ENCODE assay signal across 18 mouse cellular contexts in the genomic region with DNA sequence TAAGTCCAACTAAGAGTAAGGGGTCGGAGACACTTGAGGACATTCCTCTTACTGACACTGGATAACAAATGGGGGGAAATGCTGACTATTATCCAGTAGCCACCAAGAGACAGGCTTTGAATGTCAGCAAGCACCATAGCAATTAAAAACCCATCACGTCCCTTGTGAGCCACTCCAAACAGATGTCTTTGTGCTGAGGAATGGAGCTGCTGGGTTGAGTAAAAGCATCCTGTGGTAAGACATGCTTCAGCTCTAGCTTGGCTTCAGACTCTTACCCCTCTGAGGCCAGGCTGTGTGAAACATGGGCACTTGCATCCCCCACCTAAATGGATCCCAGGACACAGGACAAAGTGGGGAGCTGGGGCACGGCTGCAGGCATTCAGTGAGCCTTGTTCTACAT.
A peak's percentile ranks its signal among the peaks of the same experiment; 100 is the strongest.
DNase-seq lines count a peak whose midpoint lies in the region; ATAC-seq and TF ChIP-seq lines count a peak whose summit lies in the region.
"Had no signal": no experiment of that assay in that cellular context is flagged by ENCODE, and none has a peak within 500 bp of the region (broad histone marks: within the 10 kb centered on the region; RNA-seq: fewer than 3 reads in every experiment).

No protein-coding gene starts in this region.

- H3K4me2 ChIP-seq in hindbrain, embryonic 12.5 days (replicated peaks) = no peak overlapping the region
- H3K4me2 ChIP-seq: heart, embryonic 13.5 days; limb, embryonic 15.5 days; midbrain, embryonic 12.5 days; neural tube, embryonic 12.5 days had no signal

- H3K4me3 ChIP-seq in cerebellum, adult 2 months (replicated peaks; ENCODE audit: insufficient read depth, low read depth, low read length) = peak overlapping the region; percentile 38
- H3K4me3 ChIP-seq in left cerebral cortex, adult 2 months = peak overlapping the region; percentile 9
- H3K4me3 ChIP-seq in hindbrain, embryonic 12.5 days = no peak overlapping the region
- H3K4me3 ChIP-seq: erythroblast, embryonic 14.5 days; heart, embryonic 13.5 days; limb, embryonic 15.5 days; midbrain, embryonic 12.5 days; neural tube, embryonic 12.5 days had no signal

- no peak for TF ChIP-seq POLR2A in cerebellum, adult 2 months (IDR thresholded peaks at IDR 0.05; ENCODE audit: borderline replicate concordance, insufficient read depth, low read length)

- DNase-seq in cerebellum, adult 2 months = peak in 1 of 2 experiments; percentile 29
- no peak for DNase-seq in cerebellum, postnatal 14 days
- DNase-seq in left cerebral cortex, adult 2 months (ENCODE audit: extremely low spot score in 1 of 2, low spot score in 2 of 2) = no peak
- DNase-seq in left cerebral cortex, postnatal 14 days (ENCODE audit: low spot score in 2 of 2) = no peak
- DNase-seq in lung, postnatal 36 days = peak; percentile 52
- no peak for DNase-seq in left cerebral cortex, postnatal 25 days (ENCODE audit: low spot score in 2 of 2)
- no peak for DNase-seq in kidney, postnatal 36 days
- DNase-seq: kidney, adult 8-10 months; kidney, postnatal 4 days; liver, postnatal 0 days; retina, postnatal 1 day; thymus, adult 2 months had no signal

- H3K4me1 ChIP-seq in cerebellum, adult 2 months (ENCODE audit: control insufficient read depth, insufficient read depth, low read length) = peaks cover 69% of the 10 kb centered on the region
- H3K4me1 ChIP-seq in hindbrain, embryonic 12.5 days = peaks cover 6% of the 10 kb centered on the region
- H3K4me1 ChIP-seq: neural tube, embryonic 12.5 days had no signal

- no peak for ATAC-seq in hindbrain, embryonic 12.5 days (ENCODE audit: low FRiP score)
- ATAC-seq: liver, postnatal 0 days had no signal

- 40% methylated on average over 3 of the region's 3 CpGs for WGBS in cerebellum, adult 2 months
- 60% methylated on average over 3 of the region's 3 CpGs for WGBS in hindbrain, embryonic 12.5 days

- peak overlapping the region; percentile 94 for H3K27ac ChIP-seq in cerebellum, adult 2 months (ENCODE audit: insufficient read depth, low read length)
- peak overlapping the region; percentile 87 for H3K27ac ChIP-seq in left cerebral cortex, adult 2 months
- H3K27ac ChIP-seq in hindbrain, embryonic 12.5 days = 0 out of 2 replicates have a peak overlapping the region, but pooled peaks have one; percentile 19
- H3K27ac ChIP-seq: heart, embryonic 13.5 days; midbrain, embryonic 12.5 days; neural tube, embryonic 12.5 days had no signal

- no peak for TF ChIP-seq CTCF in cerebellum, adult 2 months (IDR thresholded peaks at IDR 0.05; ENCODE audit: borderline replicate concordance, insufficient read depth, low read depth, low read length)
- TF ChIP-seq CTCF in left cerebral cortex, adult 2 months (IDR thresholded peaks at IDR 0.05) = no peak

- no peaks in the 10 kb centered on the region for H3K27me3 ChIP-seq in cerebellum, adult 2 months (ENCODE audit: control insufficient read depth, insufficient read depth, low read length)
- H3K27me3 ChIP-seq in hindbrain, embryonic 12.5 days = no peaks in the 10 kb centered on the region
- H3K27me3 ChIP-seq: heart, embryonic 13.5 days; limb, embryonic 15.5 days; midbrain, embryonic 12.5 days; neural tube, embryonic 12.5 days had no signal

- no peak overlapping the region for H3K9ac ChIP-seq in hindbrain, embryonic 12.5 days
- H3K9ac ChIP-seq: heart, embryonic 13.5 days; limb, embryonic 15.5 days; liver, postnatal 0 days; midbrain, embryonic 12.5 days; neural tube, embryonic 12.5 days had no signal

- H3K9me3 ChIP-seq in hindbrain, embryonic 12.5 days (replicated peaks) = no peaks in the 10 kb centered on the region
- H3K9me3 ChIP-seq: heart, embryonic 13.5 days; limb, embryonic 15.5 days; midbrain, embryonic 12.5 days; neural tube, embryonic 12.5 days had no signal

- H3K36me3 ChIP-seq in hindbrain, embryonic 12.5 days = no peaks in the 10 kb centered on the region
- H3K36me3 ChIP-seq: heart, embryonic 13.5 days; limb, embryonic 15.5 days; midbrain, embryonic 12.5 days; neural tube, embryonic 12.5 days had no signal

- intact Hi-C loops in left cerebral cortex, adult 2 months (cut with DNase I) = no loop called here
- intact Hi-C loops in left cerebral cortex, postnatal 14 days (cut with DNase I) = no loop called here
- intact Hi-C loops in left cerebral cortex, postnatal 25 days (cut with DNase I) = loop anchor here (2.0 kb wide), 1 partner anchor 15 kb away; no protein-coding TSS in a partner anchor

Comparison
In these comparisons a context has a peak if more than half of its experiments do, and no peak if none do; other contexts are left out.
1. H3K27ac ChIP-seq: peak in every context shown above with its lines; median percentile 94 in cerebellum, adult 2 months; 87 in left cerebral cortex, adult 2 months; 19 in hindbrain, embryonic 12.5 days.